Mouse (Mus musculus): ENCODE results near the gene H2-K1. TPM values are rescaled to one million over a fixed set of nuclear protein-coding genes. Genes with fewer than 3 reads are reported as not detected.

Gene H2-K1
- polyA plus RNA-seq (2015; fragmentation: Nextera tagmentation; extraction: Ambion mirVana), result 12.2 and 13.0 TPM in 2 replicates

DNA sequence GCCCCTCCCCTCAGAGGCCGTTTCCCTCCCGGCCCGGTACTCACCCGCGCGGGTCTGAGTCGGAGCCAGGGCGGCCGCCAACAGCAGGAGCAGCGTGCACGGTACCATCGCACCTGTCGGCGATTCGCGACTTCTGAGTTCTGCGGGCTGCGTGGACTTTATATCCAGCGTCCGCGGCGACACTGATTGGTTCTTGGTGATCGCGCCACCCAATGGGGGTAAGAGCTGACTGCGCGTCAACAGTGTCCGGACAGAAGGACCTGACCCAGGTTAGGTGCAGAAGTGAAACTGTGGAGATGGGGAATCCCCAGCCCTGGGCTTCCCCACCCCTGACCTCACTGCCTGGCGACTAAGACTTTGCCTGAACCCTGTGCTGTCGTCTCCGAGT lies at the start of gene H2-K1:
TSS of gene H2-K1 (minus strand) at position 198 of the 388 bp plus-strand sequence.
- Histone ChIP-seq H3K27me3 (peaks cover 49% of the 10 kb centered on the region), H3K9ac (peak within 1 kb of the TSS; percentile 69), H3K9me3 (no peaks in the 10 kb centered on the region), H3K36me3 (no peaks in the 10 kb centered on the region), H3K4me1 (replicated peaks) (peaks cover 15% of the 10 kb centered on the region), H3K4me2 (peak within 1 kb of the TSS; percentile 93), H3K4me3 (peak within 1 kb of the TSS; percentile 52), H3K27ac (no peak within 1 kb of the TSS)
- under 1% methylated on average over 23 of the region's 30 CpGs for WGBS
- ATAC-seq (ENCODE audit: low FRiP score), result peak; percentile 72

GRCm38 (mm10) chr17:34047404-34048050 lies 47.4 kb upstream of the H2-K1 start:
- peaks cover 26% of the 10 kb centered on the region for H3K36me3 ChIP-seq
- H3K4me3 ChIP-seq, result no peak overlapping the region
- H3K27me3 ChIP-seq, result no peaks in the 10 kb centered on the region
- H3K9ac ChIP-seq, result no peak overlapping the region
- no peaks in the 10 kb centered on the region for H3K4me1 ChIP-seq (replicated peaks)
- H3K9me3 ChIP-seq, result peaks cover 12% of the 10 kb centered on the region; the same call in 1 of the 2 replicates
- 94% methylated on average over 5 of the region's 5 CpGs for WGBS
- H3K4me2 ChIP-seq, result no peak overlapping the region
- no peak overlapping the region for H3K27ac ChIP-seq
- no peak for ATAC-seq (ENCODE audit: low FRiP score)

DNA sequence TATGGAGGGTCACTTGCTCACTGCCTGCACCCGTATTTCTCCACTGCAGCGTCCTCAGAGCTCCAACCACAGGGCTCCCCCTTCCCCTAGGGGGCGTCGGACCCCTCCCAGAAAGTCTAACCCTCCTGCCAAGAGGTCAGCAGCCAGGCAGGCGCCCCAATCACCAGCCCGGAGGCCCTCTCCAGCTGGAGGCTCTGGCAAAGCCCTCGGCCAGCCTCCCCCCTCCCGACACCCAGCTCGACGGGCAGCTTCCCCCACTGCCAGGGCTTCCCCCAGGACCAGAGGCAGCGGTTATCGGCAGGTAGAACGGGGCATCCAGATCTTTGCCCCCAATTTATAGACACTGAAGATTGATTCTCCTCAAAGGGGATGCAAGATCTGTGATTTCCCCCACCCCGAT lies 45.8 kb upstream of the H2-K1 start:
- WGBS, result 84% methylated on average over 14 of the region's 14 CpGs
- Histone ChIP-seq H3K9me3 (peaks cover 12% of the 10 kb centered on the region; the same call in 1 of the 2 replicates), H3K4me3 (no peak overlapping the region), H3K36me3 (peaks cover 14% of the 10 kb centered on the region), H3K9ac (no peak overlapping the region), H3K4me1 (replicated peaks) (peaks cover 12% of the 10 kb centered on the region), H3K4me2 (no peak overlapping the region), H3K27me3 (0 out of 2 replicates have a peak, but pooled peaks cover 4% of the 10 kb centered on the region), H3K27ac (no peak overlapping the region)
- ATAC-seq (ENCODE audit: low FRiP score), result no peak

GRCm38 (mm10) chr17:34039562-34040450 lies 39.7 kb upstream of the H2-K1 start:
- WGBS, result 24% methylated on average over 16 of the region's 17 CpGs
- Histone ChIP-seq H3K4me1 (replicated peaks) (peaks cover 44% of the 10 kb centered on the region), H3K9ac (peak overlapping the region; percentile 68), H3K27me3 (peaks cover 12% of the 10 kb centered on the region; the same call in 1 of the 2 replicates), H3K36me3 (peaks cover 34% of the 10 kb centered on the region), H3K4me2 (peak overlapping the region; percentile 54), H3K4me3 (peak overlapping the region; percentile 29), H3K9me3 (no peaks in the 10 kb centered on the region), H3K27ac (no peak overlapping the region)
- no peak; the same call in 1 of the 2 replicates for ATAC-seq (ENCODE audit: low FRiP score)

DNA sequence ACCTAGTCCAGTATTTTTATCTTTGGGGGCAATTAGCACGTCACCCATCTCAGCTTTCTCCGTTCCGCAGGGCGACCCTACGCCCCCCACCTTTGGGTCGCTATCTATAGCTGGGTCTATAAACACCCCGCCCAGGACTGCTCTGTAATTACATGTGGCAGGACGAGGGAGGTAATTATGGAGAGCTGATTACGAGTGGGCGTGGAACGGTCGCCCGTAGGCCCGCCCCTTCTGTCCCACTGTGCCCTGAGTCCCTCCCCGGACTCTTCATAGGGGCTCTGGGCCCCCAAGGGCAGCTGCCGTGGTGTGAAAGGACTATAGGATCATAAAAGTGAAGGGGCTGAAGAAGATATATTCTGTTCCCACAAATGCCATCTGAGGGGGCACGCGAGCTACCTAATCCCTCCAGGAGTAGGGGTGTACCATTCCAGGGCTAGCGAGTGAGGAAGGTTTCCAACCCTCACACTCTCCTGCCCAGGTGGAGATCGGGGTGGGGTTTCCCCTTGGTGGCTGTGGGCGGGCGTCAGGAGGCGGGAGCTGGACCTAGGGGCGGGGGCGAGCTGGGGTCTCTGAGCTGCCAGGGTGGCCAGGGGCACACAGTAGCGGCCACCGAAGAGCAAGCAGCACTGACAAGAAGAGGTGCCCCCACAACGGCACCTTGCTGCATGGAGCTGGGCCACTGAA lies 38.9 kb upstream of the H2-K1 start, which contains the start of gene Col11a2:
TSS of gene Col11a2 (plus strand) at position 560 of the 684 bp plus-strand sequence.
- ATAC-seq (ENCODE audit: low FRiP score), result peak; percentile 63
- no peaks in the 10 kb centered on the region for H3K9me3 ChIP-seq
- WGBS, result 12% methylated on average over 28 of the region's 28 CpGs
- H3K36me3 ChIP-seq, result peaks cover 41% of the 10 kb centered on the region
- peaks cover 45% of the 10 kb centered on the region for H3K4me1 ChIP-seq (replicated peaks)
- H3K27ac ChIP-seq, result 0 out of 2 replicates have a peak within 1 kb of the TSS, but pooled peaks have one; percentile 1
- H3K27me3 ChIP-seq, result peaks cover 12% of the 10 kb centered on the region; the same call in 1 of the 2 replicates
- H3K4me3 ChIP-seq, result peak within 1 kb of the TSS; percentile 29
- H3K9ac ChIP-seq, result peak within 1 kb of the TSS; percentile 68
- peak within 1 kb of the TSS; percentile 54 for H3K4me2 ChIP-seq

DNA sequence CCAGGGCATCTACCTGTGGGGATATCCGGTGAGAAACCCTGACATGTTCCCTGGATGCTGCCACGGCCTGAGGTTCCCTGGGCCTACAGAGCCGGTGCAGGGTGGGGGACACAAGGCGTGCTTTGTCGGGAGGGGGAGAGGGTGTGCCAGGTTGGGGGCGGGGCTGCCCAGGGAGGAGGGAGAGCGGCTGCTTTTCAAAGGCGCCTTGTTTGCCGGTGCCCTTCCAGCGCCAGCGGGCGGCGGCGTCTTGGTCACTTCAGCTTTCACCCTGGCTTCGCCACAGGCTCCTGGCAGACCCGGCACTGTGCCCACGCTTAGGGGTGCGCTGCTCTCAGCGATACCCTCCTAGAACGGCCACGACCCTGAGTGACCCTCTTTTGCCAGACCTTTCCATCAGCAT lies 38.3 kb upstream of the H2-K1 start:
- ATAC-seq (ENCODE audit: low FRiP score), result peak; percentile 22; the same call in 1 of the 2 replicates
- H3K27me3 ChIP-seq, result peaks cover 12% of the 10 kb centered on the region; the same call in 1 of the 2 replicates
- no peaks in the 10 kb centered on the region for H3K9me3 ChIP-seq
- H3K4me3 ChIP-seq, result peak overlapping the region; percentile 29
- peaks cover 43% of the 10 kb centered on the region for H3K36me3 ChIP-seq
- H3K4me1 ChIP-seq (replicated peaks), result peaks cover 50% of the 10 kb centered on the region
- H3K4me2 ChIP-seq, result peak overlapping the region; percentile 54
- H3K9ac ChIP-seq, result peak overlapping the region; percentile 68
- WGBS, result 11% methylated on average over 20 of the region's 21 CpGs
- 0 out of 2 replicates have a peak overlapping the region, but pooled peaks have one; percentile 1 for H3K27ac ChIP-seq

- no peak for ATAC-seq (ENCODE audit: low FRiP score)
- Histone ChIP-seq H3K4me3 (no peak overlapping the region), H3K27ac (no peak overlapping the region), H3K4me2 (no peak overlapping the region), H3K9me3 (no peaks in the 10 kb centered on the region), H3K27me3 (peaks cover 12% of the 10 kb centered on the region; the same call in 1 of the 2 replicates), H3K36me3 (peaks cover 43% of the 10 kb centered on the region), H3K9ac (no peak overlapping the region), H3K4me1 (replicated peaks) (peaks cover 62% of the 10 kb centered on the region)
- 91% methylated on average over 7 of the region's 7 CpGs for WGBS
These were observed 37.1 kb upstream of the H2-K1 start for GRCm38 (mm10) chr17:34037241-34037640.

DNA sequence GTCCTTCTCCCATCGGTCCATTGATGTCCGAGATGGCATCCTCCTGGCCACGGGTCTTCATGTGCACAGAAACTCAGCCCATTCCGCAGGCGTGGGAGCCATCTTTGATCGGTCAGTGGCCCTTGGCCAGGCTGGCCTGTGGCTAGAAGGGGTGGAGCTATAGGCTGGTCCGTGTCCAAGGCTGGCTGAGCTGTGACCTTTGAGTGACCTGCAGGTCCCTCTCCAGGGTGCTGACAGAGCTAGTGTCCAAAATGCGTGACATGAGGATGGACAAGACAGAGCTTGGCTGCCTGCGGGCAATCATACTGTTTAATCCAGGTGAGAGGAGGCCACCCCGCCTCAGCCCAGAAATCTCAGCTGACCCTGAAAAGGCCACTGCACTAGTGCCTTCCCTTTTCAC lies 36.5 kb upstream of the H2-K1 start:
- H3K4me3 ChIP-seq, result no peak overlapping the region
- 83% methylated on average over 10 of the region's 10 CpGs for WGBS
- H3K4me2 ChIP-seq, result no peak overlapping the region
- H3K9me3 ChIP-seq, result no peaks in the 10 kb centered on the region
- no peak overlapping the region for H3K27ac ChIP-seq
- ATAC-seq (ENCODE audit: low FRiP score), result no peak
- peaks cover 43% of the 10 kb centered on the region for H3K36me3 ChIP-seq
- peaks cover 12% of the 10 kb centered on the region; the same call in 1 of the 2 replicates for H3K27me3 ChIP-seq
- H3K4me1 ChIP-seq (replicated peaks), result peaks cover 57% of the 10 kb centered on the region
- H3K9ac ChIP-seq, result no peak overlapping the region

GRCm38 (mm10) chr17:34035517-34035916 lies 35.4 kb upstream of the H2-K1 start:
- WGBS, result 87% methylated on average over 9 of the region's 9 CpGs
- Histone ChIP-seq H3K4me3 (no peak overlapping the region), H3K27me3 (peaks cover 8% of the 10 kb centered on the region; the same call in 1 of the 2 replicates), H3K4me1 (replicated peaks) (peaks cover 50% of the 10 kb centered on the region), H3K4me2 (no peak overlapping the region), H3K9me3 (no peaks in the 10 kb centered on the region), H3K9ac (no peak overlapping the region), H3K36me3 (peaks cover 43% of the 10 kb centered on the region), H3K27ac (no peak overlapping the region)
- ATAC-seq (ENCODE audit: low FRiP score), result no peak

DNA sequence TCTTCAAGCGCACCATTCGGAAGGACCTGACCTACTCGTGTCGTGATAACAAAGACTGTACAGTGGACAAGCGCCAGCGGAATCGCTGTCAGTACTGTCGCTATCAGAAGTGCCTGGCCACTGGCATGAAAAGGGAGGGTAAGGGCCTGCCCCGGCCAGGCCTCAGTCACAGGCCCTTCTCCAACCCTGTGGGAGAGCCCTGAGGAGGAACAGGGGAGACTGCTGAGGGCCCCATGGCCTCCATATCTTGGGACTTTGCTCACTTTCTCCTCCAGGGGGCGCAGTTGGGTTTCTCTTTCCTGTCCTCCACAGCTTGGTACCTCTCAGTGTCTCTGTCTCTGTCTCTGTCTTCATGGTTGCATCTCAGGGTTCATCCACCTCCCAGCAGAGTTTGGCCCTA lies 33.9 kb upstream of the H2-K1 start:
- peaks cover 8% of the 10 kb centered on the region; the same call in 1 of the 2 replicates for H3K27me3 ChIP-seq
- no peak for ATAC-seq (ENCODE audit: low FRiP score)
- H3K9me3 ChIP-seq, result no peaks in the 10 kb centered on the region
- no peak overlapping the region for H3K4me2 ChIP-seq
- no peak overlapping the region for H3K9ac ChIP-seq
- H3K4me3 ChIP-seq, result no peak overlapping the region
- no peak overlapping the region for H3K27ac ChIP-seq
- WGBS, result 74% methylated on average over 10 of the region's 10 CpGs
- H3K4me1 ChIP-seq (replicated peaks), result peaks cover 52% of the 10 kb centered on the region
- H3K36me3 ChIP-seq, result peaks cover 55% of the 10 kb centered on the region

DNA sequence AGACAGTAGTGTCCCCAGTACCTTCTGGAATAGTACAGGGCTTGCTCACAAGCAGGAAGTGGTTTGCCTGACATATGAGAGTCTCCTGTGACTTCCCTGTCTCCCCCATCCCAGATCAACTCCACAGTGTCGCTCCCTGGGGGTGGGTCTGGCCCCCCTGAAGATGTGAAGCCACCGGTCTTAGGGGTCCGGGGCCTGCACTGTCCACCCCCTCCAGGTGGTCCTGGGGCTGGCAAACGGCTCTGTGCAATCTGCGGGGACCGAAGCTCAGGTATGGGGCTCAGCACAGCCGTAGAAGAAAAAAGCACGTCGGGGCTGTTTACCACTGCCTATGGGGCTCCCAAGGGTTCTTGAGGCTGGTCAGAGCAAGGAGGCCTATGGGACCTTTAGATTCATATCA lies 33.3 kb upstream of the H2-K1 start:
- Histone ChIP-seq H3K9me3 (no peaks in the 10 kb centered on the region), H3K27me3 (peaks cover 8% of the 10 kb centered on the region; the same call in 1 of the 2 replicates), H3K36me3 (peaks cover 62% of the 10 kb centered on the region), H3K9ac (peak overlapping the region; percentile 94; the same call in 1 of the 2 replicates), H3K4me2 (peak overlapping the region; percentile 99), H3K27ac (no peak overlapping the region; the same call in 1 of the 2 replicates), H3K4me3 (no peak overlapping the region), H3K4me1 (replicated peaks) (peaks cover 52% of the 10 kb centered on the region)
- no peak for ATAC-seq (ENCODE audit: low FRiP score)
- 89% methylated on average over 9 of the region's 9 CpGs for WGBS
